Mouse (Mus musculus): Measurements from ENCODE around the gene Myo1b.

- TF ChIP-seq CTCF (conservative IDR thresholded peaks at IDR 0.05; ENCODE audit: low read length) (no peak), NANOG (IDR thresholded peaks at IDR 0.05; ENCODE audit: borderline replicate concordance, low read length) (no peak)
Measured at GRCm38 (mm10) chr1:51913071-51913814, 2.6 kb downstream of the Myo1b start.

Data from E14TG2a.4 (cell line).